Mouse (Mus musculus): Measurements from ENCODE around the gene Coro7.
A peak's percentile ranks its signal among the peaks of the same experiment; 100 is the strongest.
"Not testable (repeated sequence)": the region's sequence is repeated elsewhere in the genome, so short reads cannot be mapped to it uniquely, and the experiment has no call there.

Gene Coro7

GRCm38 (mm10) chr16:4679121-4680018 lies at the start of gene Coro7:
Coro7 (minus strand) TSS chr16:4679777.
- peak; percentile 96 for DNase-seq (ENCODE audit: low read depth)

- DNase-seq (ENCODE audit: low read depth) = no peak
Measured at GRCm38 (mm10) chr16:4727963-4728362, 48.4 kb upstream of the Coro7 start.

- no peak for DNase-seq (ENCODE audit: low read depth)
Measured at GRCm38 (mm10) chr16:4727526-4727925, 47.9 kb upstream of the Coro7 start.

GRCm38 (mm10) chr16:4726528-4727128 lies 47.1 kb upstream of the Coro7 start:
- no peak for DNase-seq (ENCODE audit: low read depth)

GRCm38 (mm10) chr16:4725780-4726527 lies 46.4 kb upstream of the Coro7 start, which contains the start of gene Hmox2:
Hmox2 (plus strand) TSS chr16:4726361.
- DNase-seq (ENCODE audit: low read depth) = peak; percentile 95

GRCm38 (mm10) chr16:4725266-4725665 lies 45.7 kb upstream of the Coro7 start:
- DNase-seq (ENCODE audit: low read depth) = no peak

- peak; percentile 47 for DNase-seq (ENCODE audit: low read depth)
Measured at GRCm38 (mm10) chr16:4722915-4723209, 43.3 kb upstream of the Coro7 start.

- DNase-seq (ENCODE audit: low read depth) = peak; percentile 49
Measured at GRCm38 (mm10) chr16:4722128-4722914, 42.7 kb upstream of the Coro7 start.

- peak; percentile 78 for DNase-seq (ENCODE audit: low read depth)
Measured at GRCm38 (mm10) chr16:4718753-4719518, 39.4 kb upstream of the Coro7 start, which contains the start of gene Nmral1. Nmral1 (minus strand) TSS chr16:4719356.

GRCm38 (mm10) chr16:4717866-4718265 lies 38.3 kb upstream of the Coro7 start:
- peak; percentile 31 for DNase-seq (ENCODE audit: low read depth)

- no peak for DNase-seq (ENCODE audit: low read depth)
Measured at GRCm38 (mm10) chr16:4713861-4714710, 34.5 kb upstream of the Coro7 start.

- DNase-seq (ENCODE audit: low read depth) = no peak
Measured at GRCm38 (mm10) chr16:4711173-4711572, 31.6 kb upstream of the Coro7 start.

- no peak for DNase-seq (ENCODE audit: low read depth)
Measured at GRCm38 (mm10) chr16:4705541-4705940, 26.0 kb upstream of the Coro7 start.

GRCm38 (mm10) chr16:4702646-4703045 lies 23.1 kb upstream of the Coro7 start:
- DNase-seq (ENCODE audit: low read depth) = no peak

GRCm38 (mm10) chr16:4701211-4701610 lies 21.6 kb upstream of the Coro7 start:
- DNase-seq (ENCODE audit: low read depth) = no peak

GRCm38 (mm10) chr16:4689371-4689770 lies 9.8 kb upstream of the Coro7 start:
- DNase-seq (ENCODE audit: low read depth) = not testable (repeated sequence)

- no peak for DNase-seq (ENCODE audit: low read depth)
Measured at GRCm38 (mm10) chr16:4684457-4684791, 4.8 kb upstream of the Coro7 start.

- peak; percentile 98 for DNase-seq (ENCODE audit: low read depth)
Measured at GRCm38 (mm10) chr16:4683581-4684456, 4.2 kb upstream of the Coro7 start.

GRCm38 (mm10) chr16:4683193-4683580 lies 3.6 kb upstream of the Coro7 start:
- no peak for DNase-seq (ENCODE audit: low read depth)
